Mouse (Mus musculus): ENCODE data around the gene Nr1h2. TPM values are rescaled to one million over a fixed set of nuclear protein-coding genes. Genes with fewer than 3 reads are reported as not detected.

Nr1h2 gene
- polyA plus RNA-seq, 1 experiment = 295 TPM

DNA sequence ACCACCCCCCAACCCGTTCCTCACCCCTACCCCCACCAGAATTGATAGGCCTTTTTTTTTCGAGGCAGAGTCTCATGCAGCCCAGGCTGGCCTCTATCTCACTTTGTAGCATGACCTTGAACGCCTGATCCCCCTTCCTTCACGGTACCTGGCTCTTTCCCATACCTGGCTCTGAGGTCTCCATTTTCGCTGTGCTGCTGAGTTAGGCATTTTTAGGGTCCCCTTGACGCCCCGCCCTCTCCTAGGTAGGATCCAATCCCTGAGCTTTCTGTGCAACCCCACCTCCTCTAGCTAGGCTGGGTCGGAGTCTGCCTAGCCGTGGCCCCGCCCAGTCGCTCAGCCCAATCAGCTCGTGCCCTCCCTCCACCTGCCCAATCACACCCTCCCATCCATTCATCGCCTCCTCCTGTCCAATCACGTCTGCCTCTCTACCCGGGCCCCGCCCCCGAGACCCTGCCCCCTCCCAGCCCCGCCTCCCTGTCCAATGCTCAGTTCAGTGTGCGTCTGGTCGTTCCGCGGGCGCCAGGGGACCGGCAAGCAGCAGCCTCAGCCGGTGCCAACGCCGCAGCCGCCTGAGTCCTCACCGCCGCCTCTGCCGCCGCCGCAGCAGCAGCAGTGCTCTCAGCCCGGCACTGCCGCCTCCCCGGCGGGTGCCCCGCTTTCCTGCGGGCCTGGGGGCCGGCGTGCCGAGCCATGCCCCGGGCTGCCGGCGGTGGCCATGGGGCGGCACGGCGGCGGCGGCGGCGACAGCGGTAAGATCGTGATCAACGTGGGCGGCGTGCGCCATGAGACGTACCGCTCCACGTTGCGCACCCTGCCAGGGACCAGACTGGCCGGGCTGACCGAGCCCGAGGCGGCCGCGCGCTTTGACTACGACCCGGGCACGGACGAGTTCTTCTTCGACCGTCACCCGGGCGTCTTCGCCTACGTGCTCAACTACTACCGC lies 36.9 kb upstream of the Nr1h2 start, which contains the start of gene Kcnc3:
TSS of gene Kcnc3 (plus strand) at position 263 of the 946 bp plus-strand sequence.
- H3K4me1 ChIP-seq (ENCODE audit: control insufficient read depth, insufficient read depth, insufficient read length, low read length) = peaks cover 25% of the 10 kb centered on the region
- WGBS = 1% methylated on average over 80 of the region's 80 CpGs
- no peaks in the 10 kb centered on the region for H3K36me3 ChIP-seq (ENCODE audit: control insufficient read depth, insufficient read depth, low read length)
- TF ChIP-seq POLR2A (IDR thresholded peaks at IDR 0.05; ENCODE audit: low read depth, low read length) (peak; percentile 57), CTCF (IDR thresholded peaks at IDR 0.05; ENCODE audit: extremely low read depth, insufficient read length, insufficient replicate concordance, low read depth, low read length) (no peak)
- H3K27me3 ChIP-seq (ENCODE audit: control insufficient read depth, insufficient read depth, low read length) = peaks cover 45% of the 10 kb centered on the region
- peak within 1 kb of the TSS; percentile 66 for H3K4me3 ChIP-seq (ENCODE audit: low read depth, low read length)
- H3K27ac ChIP-seq (ENCODE audit: insufficient read depth, low read depth, low read length) = no peak within 1 kb of the TSS

GRCm38 (mm10) chr7:44589946-44590345 lies 36.2 kb upstream of the Nr1h2 start:
- H3K4me1 ChIP-seq (ENCODE audit: control insufficient read depth, insufficient read depth, insufficient read length, low read length) = peaks cover 25% of the 10 kb centered on the region
- no peaks in the 10 kb centered on the region for H3K36me3 ChIP-seq (ENCODE audit: control insufficient read depth, insufficient read depth, low read length)
- peaks cover 49% of the 10 kb centered on the region for H3K27me3 ChIP-seq (ENCODE audit: control insufficient read depth, insufficient read depth, low read length)
- no peak overlapping the region for H3K27ac ChIP-seq (ENCODE audit: insufficient read depth, low read depth, low read length)
- 13% methylated on average over 13 of the region's 13 CpGs for WGBS
- no peak for TF ChIP-seq POLR2A (IDR thresholded peaks at IDR 0.05; ENCODE audit: low read depth, low read length)
- TF ChIP-seq CTCF (IDR thresholded peaks at IDR 0.05; ENCODE audit: extremely low read depth, insufficient read length, insufficient replicate concordance, low read depth, low read length) = no peak
- H3K4me3 ChIP-seq (ENCODE audit: low read depth, low read length) = no peak overlapping the region

GRCm38 (mm10) chr7:44589149-44589548 lies 35.4 kb upstream of the Nr1h2 start:
- TF ChIP-seq POLR2A (IDR thresholded peaks at IDR 0.05; ENCODE audit: low read depth, low read length) (no peak), CTCF (IDR thresholded peaks at IDR 0.05; ENCODE audit: extremely low read depth, insufficient read length, insufficient replicate concordance, low read depth, low read length) (no peak)
- 1% methylated on average over 33 of the region's 33 CpGs for WGBS
- Histone ChIP-seq H3K4me3 (ENCODE audit: low read depth, low read length) (peak overlapping the region; percentile 61), H3K27ac (ENCODE audit: insufficient read depth, low read depth, low read length) (no peak overlapping the region), H3K27me3 (ENCODE audit: control insufficient read depth, insufficient read depth, low read length) (peaks cover 49% of the 10 kb centered on the region), H3K36me3 (ENCODE audit: control insufficient read depth, insufficient read depth, low read length) (no peaks in the 10 kb centered on the region), H3K4me1 (ENCODE audit: control insufficient read depth, insufficient read depth, insufficient read length, low read length) (peaks cover 25% of the 10 kb centered on the region)

GRCm38 (mm10) chr7:44588338-44588737 lies 34.6 kb upstream of the Nr1h2 start:
- WGBS = 10% methylated on average over 12 of the region's 12 CpGs
- TF ChIP-seq CTCF (IDR thresholded peaks at IDR 0.05; ENCODE audit: extremely low read depth, insufficient read length, insufficient replicate concordance, low read depth, low read length) = no peak
- no peak for TF ChIP-seq POLR2A (IDR thresholded peaks at IDR 0.05; ENCODE audit: low read depth, low read length)
- Histone ChIP-seq H3K4me3 (ENCODE audit: low read depth, low read length) (no peak overlapping the region), H3K36me3 (ENCODE audit: control insufficient read depth, insufficient read depth, low read length) (no peaks in the 10 kb centered on the region), H3K27me3 (ENCODE audit: control insufficient read depth, insufficient read depth, low read length) (peaks cover 49% of the 10 kb centered on the region), H3K27ac (ENCODE audit: insufficient read depth, low read depth, low read length) (no peak overlapping the region), H3K4me1 (ENCODE audit: control insufficient read depth, insufficient read depth, insufficient read length, low read length) (peaks cover 20% of the 10 kb centered on the region)

DNA sequence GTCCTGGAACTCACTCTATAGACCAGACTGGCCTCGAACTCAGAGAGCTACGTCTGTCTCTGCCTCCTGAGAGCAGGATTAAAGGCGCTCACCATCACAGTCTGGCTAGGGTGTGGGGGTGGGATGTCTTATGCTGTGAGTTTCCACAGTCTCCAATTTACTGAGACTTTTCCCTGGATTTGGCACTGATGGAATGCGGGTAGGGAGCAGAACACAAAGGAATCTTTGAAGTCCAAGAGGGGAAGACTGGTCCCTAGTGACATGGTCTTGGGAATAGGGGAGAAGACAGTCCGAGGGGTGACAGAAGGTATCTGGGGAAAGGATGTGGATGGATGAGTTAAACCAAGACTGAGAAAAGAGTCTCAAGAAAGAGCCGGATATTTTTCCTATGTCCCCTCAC lies 33.9 kb upstream of the Nr1h2 start:
- 47% methylated on average over 6 of the region's 6 CpGs for WGBS
- Histone ChIP-seq H3K4me3 (ENCODE audit: low read depth, low read length) (no peak overlapping the region), H3K4me1 (ENCODE audit: control insufficient read depth, insufficient read depth, insufficient read length, low read length) (peaks cover 20% of the 10 kb centered on the region), H3K27ac (ENCODE audit: insufficient read depth, low read depth, low read length) (no peak overlapping the region), H3K27me3 (ENCODE audit: control insufficient read depth, insufficient read depth, low read length) (peaks cover 44% of the 10 kb centered on the region), H3K36me3 (ENCODE audit: control insufficient read depth, insufficient read depth, low read length) (no peaks in the 10 kb centered on the region)
- TF ChIP-seq CTCF (IDR thresholded peaks at IDR 0.05; ENCODE audit: extremely low read depth, insufficient read length, insufficient replicate concordance, low read depth, low read length) = no peak
- TF ChIP-seq POLR2A (IDR thresholded peaks at IDR 0.05; ENCODE audit: low read depth, low read length) = no peak

DNA sequence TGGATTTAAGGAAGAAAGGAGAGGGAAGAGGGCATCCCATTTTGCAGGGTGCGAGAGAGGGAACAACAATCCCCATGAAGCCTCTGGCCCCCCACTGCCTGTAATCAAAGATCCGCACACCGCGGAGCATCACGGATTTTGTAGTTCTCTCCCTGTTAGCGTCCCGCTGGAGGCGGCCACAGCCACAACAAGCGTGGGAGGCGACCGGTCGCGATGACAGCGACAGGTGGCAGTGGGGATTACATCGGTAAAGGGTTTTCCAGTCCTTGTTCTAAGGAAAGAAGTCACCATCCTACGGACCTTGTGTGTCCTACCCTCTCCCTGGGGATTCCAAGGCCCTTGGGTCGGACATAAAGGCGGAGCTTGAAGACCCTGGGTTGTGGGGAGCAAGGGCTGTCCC lies 33.2 kb upstream of the Nr1h2 start:
- TF ChIP-seq POLR2A (IDR thresholded peaks at IDR 0.05; ENCODE audit: low read depth, low read length) (no peak), CTCF (IDR thresholded peaks at IDR 0.05; ENCODE audit: extremely low read depth, insufficient read length, insufficient replicate concordance, low read depth, low read length) (no peak)
- WGBS = 2% methylated on average over 18 of the region's 18 CpGs
- Histone ChIP-seq H3K27me3 (ENCODE audit: control insufficient read depth, insufficient read depth, low read length) (peaks cover 43% of the 10 kb centered on the region), H3K36me3 (ENCODE audit: control insufficient read depth, insufficient read depth, low read length) (no peaks in the 10 kb centered on the region), H3K4me1 (ENCODE audit: control insufficient read depth, insufficient read depth, insufficient read length, low read length) (peaks cover 20% of the 10 kb centered on the region), H3K27ac (ENCODE audit: insufficient read depth, low read depth, low read length) (no peak overlapping the region), H3K4me3 (ENCODE audit: low read depth, low read length) (0 out of 2 replicates have a peak overlapping the region, but pooled peaks have one; percentile 3)

GRCm38 (mm10) chr7:44586518-44586917 lies 32.8 kb upstream of the Nr1h2 start:
- Histone ChIP-seq H3K36me3 (ENCODE audit: control insufficient read depth, insufficient read depth, low read length) (no peaks in the 10 kb centered on the region), H3K27me3 (ENCODE audit: control insufficient read depth, insufficient read depth, low read length) (peaks cover 39% of the 10 kb centered on the region), H3K4me3 (ENCODE audit: low read depth, low read length) (no peak overlapping the region), H3K4me1 (ENCODE audit: control insufficient read depth, insufficient read depth, insufficient read length, low read length) (peaks cover 17% of the 10 kb centered on the region), H3K27ac (ENCODE audit: insufficient read depth, low read depth, low read length) (no peak overlapping the region)
- no peak for TF ChIP-seq POLR2A (IDR thresholded peaks at IDR 0.05; ENCODE audit: low read depth, low read length)
- no peak for TF ChIP-seq CTCF (IDR thresholded peaks at IDR 0.05; ENCODE audit: extremely low read depth, insufficient read length, insufficient replicate concordance, low read depth, low read length)
- 21% methylated on average over 19 of the region's 19 CpGs for WGBS

Measured in small intestine, adult 2 months (tissue).